Mouse (Mus musculus): ENCODE results near the gene Adamts3.

The Adamts3 gene

GRCm38 (mm10) chr5:89709459-89709858 is 173.7 kb downstream of the Adamts3 start:
- no peak for DNase-seq (ENCODE audit: low read depth, low spot score)

- DNase-seq (ENCODE audit: low read depth, low spot score): no peak
These were observed 178.9 kb downstream of the Adamts3 start for GRCm38 (mm10) chr5:89704264-89704663.

GRCm38 (mm10) chr5:89701241-89702007 is 181.7 kb downstream of the Adamts3 start:
- DNase-seq (ENCODE audit: low read depth, low spot score): no peak

- DNase-seq (ENCODE audit: low read depth, low spot score): no peak
These were observed 195.3 kb downstream of the Adamts3 start for GRCm38 (mm10) chr5:89687826-89688225.

GRCm38 (mm10) chr5:89679871-89680536 is 203.1 kb downstream of the Adamts3 start:
- DNase-seq (ENCODE audit: low read depth, low spot score): no peak

DNA sequence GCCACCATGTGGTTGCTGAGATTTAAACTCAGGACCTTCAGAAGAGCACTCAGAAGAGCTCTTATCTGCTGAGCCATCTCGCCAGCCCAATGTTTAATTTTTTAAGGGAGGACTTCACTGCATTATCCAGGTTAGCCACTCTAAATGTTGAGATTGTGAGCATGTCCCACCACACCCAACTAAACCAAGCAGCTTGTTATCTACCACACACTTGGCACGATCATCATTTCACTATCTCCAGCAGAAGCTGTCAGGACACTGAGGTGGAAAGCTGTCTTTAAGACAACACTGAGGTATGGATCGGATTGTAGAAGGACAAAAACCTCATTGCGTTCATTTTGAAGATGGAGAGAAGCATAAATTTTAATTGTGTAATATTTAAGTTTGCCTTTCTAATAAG is 205.0 kb downstream of the Adamts3 start:
- DNase-seq (ENCODE audit: low read depth, low spot score): no peak

DNA sequence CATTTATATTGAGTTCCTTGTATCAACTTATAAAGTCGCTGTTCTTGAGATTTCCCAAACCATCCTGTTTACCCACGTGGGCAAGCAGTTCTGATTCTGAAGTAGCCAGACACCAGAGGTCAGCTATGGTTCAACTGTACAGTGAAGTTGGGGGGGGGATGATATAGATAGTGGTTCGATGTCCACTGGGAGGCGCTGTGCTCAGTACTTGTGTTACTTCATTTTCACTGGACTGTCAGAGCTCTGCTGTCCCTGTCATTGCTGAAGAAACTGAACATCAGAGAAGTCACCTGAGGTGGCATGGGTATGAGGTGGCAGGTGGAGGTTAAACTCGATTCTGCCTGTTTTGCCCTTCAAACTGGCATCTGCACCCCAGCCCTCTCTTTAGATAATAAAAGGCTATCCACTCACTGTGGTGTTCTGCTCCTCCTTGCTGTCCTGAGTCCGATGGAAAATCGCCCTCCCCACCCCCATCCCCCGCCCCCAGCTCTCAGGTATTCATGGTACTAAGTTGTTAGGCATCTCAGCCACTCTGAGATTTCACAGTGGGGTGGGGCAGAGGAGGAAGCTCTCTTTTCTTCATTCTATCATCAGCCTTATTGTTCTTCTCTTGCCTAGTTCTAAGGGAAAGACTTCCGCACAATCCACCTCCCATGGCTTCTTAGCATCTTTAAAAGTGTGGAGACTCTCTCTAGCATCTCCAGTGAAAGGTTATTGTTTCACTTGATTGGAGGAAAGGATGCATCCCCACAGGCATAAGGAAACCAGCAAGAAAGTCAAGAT is 208.9 kb downstream of the Adamts3 start:
- DNase-seq (ENCODE audit: low read depth, low spot score): no peak

- DNase-seq (ENCODE audit: low read depth, low spot score): no peak
These were observed 210.2 kb downstream of the Adamts3 start for GRCm38 (mm10) chr5:89672950-89673349.

DNA sequence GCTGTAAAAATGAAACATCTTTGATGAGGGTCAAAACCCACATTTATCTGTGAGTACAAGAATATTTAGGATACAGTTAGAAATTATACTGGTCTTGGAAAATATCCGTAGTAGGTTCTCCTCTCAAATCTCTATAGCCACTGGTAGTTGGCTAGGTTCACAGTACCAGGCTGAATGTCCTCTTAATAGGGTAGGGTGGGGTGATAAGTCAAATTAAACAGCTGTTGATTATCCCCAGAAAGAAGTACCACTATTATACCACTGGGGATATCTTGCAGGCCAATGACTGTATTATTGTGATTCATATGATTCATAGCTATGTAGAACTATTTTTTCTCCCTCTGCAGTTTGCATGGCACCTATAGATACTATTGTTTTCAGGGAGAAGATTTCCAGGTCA is 228.8 kb downstream of the Adamts3 start:
- DNase-seq (ENCODE audit: low read depth, low spot score): no peak

DNA sequence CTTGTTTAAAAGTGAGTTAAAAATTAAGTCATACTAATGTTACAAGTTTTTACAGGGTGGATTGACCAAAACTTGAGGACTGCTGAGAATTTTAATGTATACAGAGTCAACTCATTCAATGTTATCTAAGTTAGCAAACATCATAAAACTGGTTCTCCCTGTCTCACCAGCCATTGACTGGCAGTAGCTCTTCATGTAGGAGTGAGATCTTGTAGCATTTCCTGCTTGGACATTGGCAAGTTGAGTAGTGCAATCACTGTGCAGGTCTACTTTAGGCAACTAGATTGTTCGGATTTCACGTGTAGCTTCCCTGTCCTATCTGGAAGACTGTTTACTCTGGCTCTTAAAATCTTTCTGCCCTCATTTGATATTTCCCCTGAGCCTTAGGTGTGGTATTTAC is 229.3 kb downstream of the Adamts3 start:
- DNase-seq (ENCODE audit: low read depth, low spot score): no peak

GRCm38 (mm10) chr5:89646940-89647339 is 236.2 kb downstream of the Adamts3 start:
- DNase-seq (ENCODE audit: low read depth, low spot score): no peak

GRCm38 (mm10) chr5:89635434-89635833 is 247.7 kb downstream of the Adamts3 start:
- no peak for DNase-seq (ENCODE audit: low read depth, low spot score)

GRCm38 (mm10) chr5:89631599-89631998 is 251.5 kb downstream of the Adamts3 start:
- no peak for DNase-seq (ENCODE audit: low read depth, low spot score)

Measured in WW6 (cell line).